Mouse (Mus musculus) lung, embryonic 15.5 days (tissue): ENCODE measurements around the gene Nos2. TPM values are rescaled to one million over a fixed set of nuclear protein-coding genes. Genes with fewer than 3 reads are reported as not detected.

ENCODE experiments used
- ATAC-seq: fragments of 200-750 bp; cut with Nextera tagmentation; 2 replicates; pipeline ENCODE4 v1.8.0; 2017; ENCODE audit warnings: moderate number of reproducible peaks, borderline replicate concordance; ENCODE audit not compliant: low FRiP score, low TSS enrichment; ENCODE audit errors: extremely low read depth
- H3K27ac ChIP-seq: fragments of 300-500 bp; sonication (generic); 2 replicates; pipeline ENCODE4 v1.5.1; 2015; ENCODE audit warnings: moderate library complexity, mild to moderate bottlenecking, inconsistent platforms
- H3K27me3 ChIP-seq: fragments of 300-500 bp; sonication (generic); 2 replicates; pipeline ENCODE4 v1.6.1; 2015; ENCODE audit warnings: inconsistent platforms
- H3K36me3 ChIP-seq: fragments of 300-500 bp; sonication (generic); 2 replicates; pipeline ENCODE4 v1.6.1; 2015; ENCODE audit warnings: inconsistent platforms
- H3K4me1 ChIP-seq: fragments of 300-500 bp; sonication (generic); 2 replicates; pipeline ENCODE4 v1.6.1; 2015; ENCODE audit warnings: inconsistent platforms
- H3K4me2 ChIP-seq: fragments of 300-500 bp; sonication (generic); 2 replicates; pipeline ENCODE4 v1.6.1; 2015; ENCODE audit warnings: inconsistent platforms, mild to moderate bottlenecking, moderate library complexity
- H3K4me3 ChIP-seq: fragments of 300-500 bp; sonication (generic); 2 replicates; pipeline ENCODE4 v1.5.1; 2015; ENCODE audit warnings: mild to moderate bottlenecking, inconsistent platforms
- H3K9ac ChIP-seq: fragments of 300-500 bp; sonication (generic); 2 replicates; pipeline ENCODE4 v1.6.1; 2015; ENCODE audit warnings: inconsistent platforms
- H3K9me3 ChIP-seq: fragments of 300-500 bp; sonication (generic); 2 replicates; pipeline ENCODE4 v1.6.1; 2016; ENCODE audit warnings: inconsistent platforms
- WGBS: fragments of 180-500 bp; shearing (Covaris S2); methylation state at CpG from one replicate; pipeline ENCODE4 v1.1.7; 2015; 5-methylcytosine and 5-hydroxymethylcytosine counted together
- polyA plus RNA-seq: library from polyadenylated mRNA; unstranded; fragments of >200 nt; fragmentation: Nextera tagmentation; extraction: Ambion mirVana; gene quantifications from 2 replicates; pipeline ENCODE4 v1.2.1, GENCODE M21; 2015

The Nos2 gene
- polyA plus RNA-seq, 1 experiment from 2014 or later = 3.8 TPM

GRCm38 (mm10) chr11:78922678-78923407 lies 2.3 kb downstream of the Nos2 start:
- H3K9me3 ChIP-seq = no peaks in the 10 kb centered on the region
- H3K27me3 ChIP-seq = peaks cover 39% of the 10 kb centered on the region
- no peak for ATAC-seq
- no peaks in the 10 kb centered on the region for H3K36me3 ChIP-seq
- no peak overlapping the region for H3K9ac ChIP-seq
- peaks cover 11% of the 10 kb centered on the region; the same call in 1 of the 2 replicates for H3K4me1 ChIP-seq
- no peak overlapping the region for H3K4me3 ChIP-seq
- 39% methylated on average over 8 of the region's 8 CpGs for WGBS
- no peak overlapping the region for H3K27ac ChIP-seq
- H3K4me2 ChIP-seq = no peak overlapping the region

GRCm38 (mm10) chr11:78924111-78924510 lies 3.5 kb downstream of the Nos2 start:
- no peak for ATAC-seq
- Histone ChIP-seq H3K9me3 (no peaks in the 10 kb centered on the region), H3K27me3 (peaks cover 39% of the 10 kb centered on the region), H3K27ac (peak overlapping the region; percentile 41; the same call in 1 of the 2 replicates), H3K36me3 (no peaks in the 10 kb centered on the region), H3K9ac (no peak overlapping the region), H3K4me2 (peak overlapping the region; percentile 81; the same call in 1 of the 2 replicates), H3K4me3 (no peak overlapping the region), H3K4me1 (peaks cover 12% of the 10 kb centered on the region; the same call in 1 of the 2 replicates)
- 9% methylated on average over 9 of the region's 9 CpGs for WGBS

GRCm38 (mm10) chr11:78924916-78925315 lies 4.3 kb downstream of the Nos2 start:
- peak; percentile 44 for ATAC-seq
- Histone ChIP-seq H3K9ac (peak overlapping the region; percentile 40), H3K27ac (0 out of 2 replicates have a peak overlapping the region, but pooled peaks have one; percentile 13), H3K36me3 (no peaks in the 10 kb centered on the region), H3K4me1 (peaks cover 15% of the 10 kb centered on the region; the same call in 1 of the 2 replicates), H3K4me2 (peak overlapping the region; percentile 81), H3K27me3 (peaks cover 39% of the 10 kb centered on the region), H3K4me3 (peak overlapping the region; percentile 44), H3K9me3 (no peaks in the 10 kb centered on the region)
- under 1% methylated on average over 36 of the region's 37 CpGs for WGBS

- H3K9ac ChIP-seq = no peak overlapping the region
- H3K27me3 ChIP-seq = peaks cover 26% of the 10 kb centered on the region
- no peak overlapping the region for H3K27ac ChIP-seq
- no peak overlapping the region for H3K4me2 ChIP-seq
- 28% methylated on average over 5 of the region's 5 CpGs for WGBS
- ATAC-seq = peak; percentile 64; the same call in 1 of the 2 replicates
- no peak overlapping the region for H3K4me3 ChIP-seq
- H3K36me3 ChIP-seq = no peaks in the 10 kb centered on the region
- peaks cover 13% of the 10 kb centered on the region for H3K4me1 ChIP-seq
- no peaks in the 10 kb centered on the region for H3K9me3 ChIP-seq
Measured at GRCm38 (mm10) chr11:78929345-78929744, 8.8 kb downstream of the Nos2 start.

GRCm38 (mm10) chr11:78934307-78934706 lies 13.7 kb downstream of the Nos2 start:
- 74% methylated on average over 7 of the region's 7 CpGs for WGBS
- Histone ChIP-seq H3K27me3 (no peaks in the 10 kb centered on the region), H3K27ac (0 out of 2 replicates have a peak overlapping the region, but pooled peaks have one; percentile 62), H3K4me1 (peaks cover 7% of the 10 kb centered on the region), H3K9ac (no peak overlapping the region), H3K9me3 (no peaks in the 10 kb centered on the region), H3K4me2 (no peak overlapping the region), H3K36me3 (no peaks in the 10 kb centered on the region), H3K4me3 (no peak overlapping the region)
- ATAC-seq = no peak

- 0 out of 2 replicates have a peak, but pooled peaks have one; percentile 27 for ATAC-seq
- Histone ChIP-seq H3K27ac (peak overlapping the region; percentile 62), H3K4me2 (no peak overlapping the region), H3K9ac (no peak overlapping the region), H3K27me3 (no peaks in the 10 kb centered on the region), H3K9me3 (no peaks in the 10 kb centered on the region), H3K4me3 (no peak overlapping the region), H3K4me1 (peaks cover 6% of the 10 kb centered on the region; the same call in 1 of the 2 replicates), H3K36me3 (no peaks in the 10 kb centered on the region)
- WGBS = 50% methylated on average over 4 of the region's 4 CpGs
Measured at GRCm38 (mm10) chr11:78934727-78935126, 14.1 kb downstream of the Nos2 start.

- WGBS = 74% methylated on average over 6 of the region's 6 CpGs
- no peak for ATAC-seq
- H3K36me3 ChIP-seq = no peaks in the 10 kb centered on the region
- H3K4me1 ChIP-seq = peaks cover 6% of the 10 kb centered on the region; the same call in 1 of the 2 replicates
- peak overlapping the region; percentile 62 for H3K27ac ChIP-seq
- H3K4me3 ChIP-seq = no peak overlapping the region
- H3K9ac ChIP-seq = no peak overlapping the region
- no peaks in the 10 kb centered on the region for H3K27me3 ChIP-seq
- no peaks in the 10 kb centered on the region for H3K9me3 ChIP-seq
- H3K4me2 ChIP-seq = no peak overlapping the region
Measured at GRCm38 (mm10) chr11:78935178-78935577, 14.6 kb downstream of the Nos2 start.

GRCm38 (mm10) chr11:78943083-78943482 lies 22.5 kb downstream of the Nos2 start:
- Histone ChIP-seq H3K4me3 (no peak overlapping the region), H3K9me3 (no peaks in the 10 kb centered on the region), H3K9ac (no peak overlapping the region), H3K36me3 (no peaks in the 10 kb centered on the region), H3K4me2 (no peak overlapping the region), H3K27ac (no peak overlapping the region), H3K4me1 (no peaks in the 10 kb centered on the region), H3K27me3 (no peaks in the 10 kb centered on the region)
- WGBS = 94% methylated on average over 1 of the region's 1 CpGs
- no peak for ATAC-seq

GRCm38 (mm10) chr11:78950365-78950764 lies 29.8 kb downstream of the Nos2 start:
- ATAC-seq = no peak
- H3K9me3 ChIP-seq = no peaks in the 10 kb centered on the region
- H3K27me3 ChIP-seq = peaks cover 12% of the 10 kb centered on the region; the same call in 1 of the 2 replicates
- no peaks in the 10 kb centered on the region for H3K4me1 ChIP-seq
- H3K27ac ChIP-seq = no peak overlapping the region
- WGBS = 66% methylated on average over 8 of the region's 8 CpGs
- H3K4me2 ChIP-seq = no peak overlapping the region
- H3K4me3 ChIP-seq = no peak overlapping the region
- no peaks in the 10 kb centered on the region for H3K36me3 ChIP-seq
- no peak overlapping the region for H3K9ac ChIP-seq

GRCm38 (mm10) chr11:78952467-78952866 lies 31.9 kb downstream of the Nos2 start:
- Histone ChIP-seq H3K4me2 (no peak overlapping the region), H3K36me3 (no peaks in the 10 kb centered on the region), H3K27me3 (peaks cover 12% of the 10 kb centered on the region; the same call in 1 of the 2 replicates), H3K9ac (no peak overlapping the region), H3K27ac (no peak overlapping the region), H3K4me3 (no peak overlapping the region), H3K9me3 (no peaks in the 10 kb centered on the region), H3K4me1 (no peaks in the 10 kb centered on the region)
- no peak for ATAC-seq
- WGBS = 9% methylated on average over 17 of the region's 17 CpGs

GRCm38 (mm10) chr11:78956260-78956659 lies 35.7 kb downstream of the Nos2 start:
- Histone ChIP-seq H3K4me2 (no peak overlapping the region), H3K4me1 (no peaks in the 10 kb centered on the region), H3K9me3 (no peaks in the 10 kb centered on the region), H3K27me3 (peaks cover 12% of the 10 kb centered on the region; the same call in 1 of the 2 replicates), H3K4me3 (no peak overlapping the region), H3K9ac (no peak overlapping the region), H3K27ac (no peak overlapping the region), H3K36me3 (no peaks in the 10 kb centered on the region)
- ATAC-seq = no peak
- WGBS = 5% methylated on average over 7 of the region's 7 CpGs

- H3K4me3 ChIP-seq = no peak overlapping the region
- H3K36me3 ChIP-seq = no peaks in the 10 kb centered on the region
- no peak overlapping the region for H3K9ac ChIP-seq
- 57% methylated on average over 8 of the region's 8 CpGs for WGBS
- H3K27me3 ChIP-seq = no peaks in the 10 kb centered on the region
- H3K9me3 ChIP-seq = no peaks in the 10 kb centered on the region
- no peaks in the 10 kb centered on the region for H3K4me1 ChIP-seq
- no peak for ATAC-seq
- no peak overlapping the region for H3K4me2 ChIP-seq
- H3K27ac ChIP-seq = no peak overlapping the region
Measured at GRCm38 (mm10) chr11:78959367-78959766, 38.8 kb downstream of the Nos2 start.
